Mouse (Mus musculus) midbrain, postnatal 0 days (tissue): ENCODE data around the gene Pkn3. TPM values are rescaled to one million over a fixed set of nuclear protein-coding genes. Genes with fewer than 3 reads are reported as not detected.

Experiments used
- ATAC-seq: fragments of 200-750 bp; cut with Nextera tagmentation; 2 replicates; pipeline ENCODE4 v1.8.0; 2017; ENCODE audit warnings: moderate number of reproducible peaks, mild to moderate bottlenecking, moderate TSS enrichment, moderate library complexity; ENCODE audit not compliant: low FRiP score
- DNase-seq: peaks from one replicate; pipeline ENCODE4 v3.0.0-alpha.2; 2015; ENCODE audit warnings: low spot score
- H3K27ac ChIP-seq: fragments of 300-500 bp; sonication (generic); 2 replicates; pipeline ENCODE4 v1.5.1; 2014; ENCODE audit warnings: low read depth, mild to moderate bottlenecking, low read length, mixed read lengths
- H3K27me3 ChIP-seq: fragments of 300-500 bp; sonication (generic); 2 replicates; pipeline ENCODE4 v1.6.1; 2014; ENCODE audit warnings: low read length, control low read depth, mixed read lengths; ENCODE audit not compliant: insufficient read depth
- H3K36me3 ChIP-seq: fragments of 300-500 bp; sonication (generic); 2 replicates; pipeline ENCODE4 v1.6.1; 2014; ENCODE audit warnings: low read length, control low read depth, mixed read lengths; ENCODE audit not compliant: insufficient read depth
- H3K4me1 ChIP-seq: fragments of 300-500 bp; sonication (generic); 2 replicates; pipeline ENCODE4 v1.6.1; 2014; ENCODE audit warnings: mild to moderate bottlenecking, control low read depth, antibody characterized with exemption, low read length, mixed read lengths; ENCODE audit not compliant: insufficient read depth
- H3K4me2 ChIP-seq: fragments of 300-500 bp; sonication (generic); 2 replicates; pipeline ENCODE4 v1.6.1; 2014; ENCODE audit warnings: low read depth, mild to moderate bottlenecking, low read length, mixed read lengths; ENCODE audit not compliant: poor library complexity, severe bottlenecking
- H3K4me3 ChIP-seq: fragments of 300-500 bp; sonication (generic); 2 replicates; pipeline ENCODE4 v1.5.1; 2014; ENCODE audit warnings: low read depth, mild to moderate bottlenecking, low read length, moderate library complexity
- H3K9ac ChIP-seq: fragments of 300-500 bp; sonication (generic); replicated peaks from 2 replicates; pipeline ENCODE4 v1.6.1; 2014; ENCODE audit warnings: mild to moderate bottlenecking, low read length, moderate library complexity, mixed read lengths; ENCODE audit not compliant: poor library complexity, severe bottlenecking
- H3K9me3 ChIP-seq: fragments of 300-500 bp; sonication (generic); 2 replicates; pipeline ENCODE4 v1.6.1; 2016; ENCODE audit warnings: low read length, control low read depth
- CTCF ChIP-seq: IDR thresholded peaks from 2 replicates; pipeline ENCODE4 v1.5.1; 2016; ENCODE audit warnings: antibody characterized with exemption, mild to moderate bottlenecking
- WGBS: fragments of 180-500 bp; shearing (Covaris S2); extraction: QIAGEN DNeasy Blood & Tissue Kit; methylation state at CpG from one replicate; pipeline ENCODE4 v1.1.7; 2014; 5-methylcytosine and 5-hydroxymethylcytosine counted together
- polyA plus RNA-seq: library from polyadenylated mRNA; unstranded; fragments of >200 nt; fragmentation: Nextera tagmentation; extraction: Ambion mirVana; gene quantifications from 2 replicates; pipeline ENCODE4 v1.2.1, GENCODE M21; 2015
- total RNA-seq: library from RNA; depleted of rRNA; stranded (reverse); fragments of >200 nt; gene quantifications from 2 replicates; pipeline ENCODE4 v1.2.3, GENCODE M21; 2014

Pkn3 gene
- total and polyA plus RNA-seq, 2 experiments from 2014 or later, result 0.73 to 1.7 TPM

- Histone ChIP-seq H3K27ac (no peak overlapping the region), H3K4me1 (peaks cover 12% of the 10 kb centered on the region; the same call in 1 of the 2 replicates), H3K4me2 (peak overlapping the region; percentile 95), H3K27me3 (no peaks in the 10 kb centered on the region), H3K36me3 (no peaks in the 10 kb centered on the region), H3K9ac (peak overlapping the region; percentile 62), H3K4me3 (peak overlapping the region; percentile 45), H3K9me3 (no peaks in the 10 kb centered on the region)
- TF ChIP-seq CTCF, result no peak
- WGBS, result 8% methylated on average over 37 of the region's 37 CpGs
- DNase-seq, result peak; percentile 45
- ATAC-seq, result no peak
Measured at GRCm38 (mm10) chr2:30061215-30062166, 16.0 kb upstream of the Pkn3 start.

- Histone ChIP-seq H3K4me2 (peak overlapping the region; percentile 95), H3K9ac (peak overlapping the region; percentile 62), H3K4me1 (peaks cover 12% of the 10 kb centered on the region; the same call in 1 of the 2 replicates), H3K9me3 (no peaks in the 10 kb centered on the region), H3K27ac (peak overlapping the region; percentile 43; the same call in 1 of the 2 replicates), H3K4me3 (peak overlapping the region; percentile 45), H3K27me3 (no peaks in the 10 kb centered on the region), H3K36me3 (no peaks in the 10 kb centered on the region)
- TF ChIP-seq CTCF, result no peak; the same call in 1 of the 2 replicates
- under 1% methylated on average over 40 of the region's 40 CpGs for WGBS
- DNase-seq, result peak; percentile 49
- ATAC-seq, result no peak
Measured at GRCm38 (mm10) chr2:30062249-30063093, 15.0 kb upstream of the Pkn3 start.

DNA sequence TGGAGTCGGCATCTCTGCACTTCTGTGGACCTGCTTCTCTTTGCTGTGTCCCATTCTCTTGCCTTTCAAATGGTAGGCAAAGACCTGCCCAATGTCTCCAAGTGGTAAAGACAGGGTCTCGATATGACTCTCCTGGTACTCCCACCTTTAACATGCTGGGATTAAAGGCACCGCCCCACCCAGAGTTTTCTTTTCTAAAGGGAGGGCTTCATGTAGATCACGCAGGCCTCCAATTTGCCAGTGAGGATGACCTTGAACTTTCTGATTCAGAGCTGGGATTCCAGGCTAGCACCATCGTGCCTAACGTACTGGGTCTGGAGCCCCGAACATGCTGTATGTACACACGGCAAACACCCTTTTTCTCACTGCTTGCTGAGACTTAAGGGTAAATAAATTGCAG is 14.2 kb upstream of the Pkn3 start:
- Histone ChIP-seq H3K9ac (peak overlapping the region; percentile 62; the same call in 1 of the 2 replicates), H3K9me3 (no peaks in the 10 kb centered on the region), H3K36me3 (no peaks in the 10 kb centered on the region), H3K27ac (no peak overlapping the region), H3K27me3 (no peaks in the 10 kb centered on the region), H3K4me1 (peaks cover 12% of the 10 kb centered on the region; the same call in 1 of the 2 replicates), H3K4me3 (peak overlapping the region; percentile 45), H3K4me2 (peak overlapping the region; percentile 95)
- TF ChIP-seq CTCF, result no peak
- DNase-seq, result no peak
- WGBS, result 6% methylated on average over 8 of the region's 8 CpGs
- no peak for ATAC-seq

DNA sequence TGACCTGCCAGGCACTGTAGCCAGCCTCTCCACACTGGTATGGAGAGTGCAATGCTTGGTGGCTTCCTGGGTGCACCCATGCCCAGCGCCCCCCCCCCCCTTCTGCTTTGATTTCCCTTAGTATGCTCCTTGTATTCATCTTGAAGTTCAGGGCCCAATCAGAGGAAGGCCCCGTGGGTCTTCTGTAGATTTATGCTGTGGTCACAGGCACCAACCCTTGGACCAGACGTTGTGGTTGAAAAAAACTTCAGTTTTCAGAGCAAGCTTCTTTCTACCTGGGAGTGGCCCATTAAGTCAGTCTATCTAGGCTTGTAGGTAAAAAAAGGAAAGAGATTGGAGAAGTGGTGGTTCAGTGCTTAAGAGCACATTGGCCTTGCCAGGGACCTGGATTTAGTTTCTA is 13.7 kb upstream of the Pkn3 start:
- Histone ChIP-seq H3K4me1 (peaks cover 12% of the 10 kb centered on the region; the same call in 1 of the 2 replicates), H3K36me3 (peaks cover 3% of the 10 kb centered on the region; the same call in 1 of the 2 replicates), H3K4me3 (no peak overlapping the region), H3K27me3 (no peaks in the 10 kb centered on the region), H3K4me2 (peak overlapping the region; percentile 95; the same call in 1 of the 2 replicates), H3K9ac (no peak overlapping the region), H3K9me3 (no peaks in the 10 kb centered on the region), H3K27ac (no peak overlapping the region)
- DNase-seq (no peak), ATAC-seq (no peak)
- 11% methylated on average over 3 of the region's 3 CpGs for WGBS
- TF ChIP-seq CTCF, result no peak

DNA sequence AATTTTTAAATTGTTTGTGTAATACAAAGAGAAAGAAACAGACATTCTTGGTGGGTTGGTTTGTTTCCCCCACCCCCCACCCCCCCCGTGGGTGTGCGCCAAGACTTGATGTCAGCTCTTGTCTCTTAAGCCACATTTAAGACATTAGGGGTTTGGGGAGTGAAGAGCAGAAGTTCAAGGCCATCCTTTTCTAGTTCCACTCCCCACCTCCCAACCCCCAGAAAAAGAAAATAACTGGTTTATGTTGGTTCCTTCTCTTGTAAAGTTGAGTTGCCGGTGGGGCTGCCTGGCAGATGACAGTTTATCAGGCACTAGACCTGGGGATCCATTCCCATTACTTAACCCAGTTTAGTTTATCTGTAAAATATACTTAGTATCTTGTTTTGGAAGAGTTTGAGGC is 13.2 kb upstream of the Pkn3 start:
- ATAC-seq (no peak), DNase-seq (no peak)
- no peak for TF ChIP-seq CTCF
- no peak overlapping the region for H3K27ac ChIP-seq
- H3K36me3 ChIP-seq, result peaks cover 3% of the 10 kb centered on the region; the same call in 1 of the 2 replicates
- H3K4me1 ChIP-seq, result peaks cover 12% of the 10 kb centered on the region; the same call in 1 of the 2 replicates
- H3K9me3 ChIP-seq, result no peaks in the 10 kb centered on the region
- WGBS, result 33% methylated on average over 3 of the region's 3 CpGs
- H3K4me3 ChIP-seq, result no peak overlapping the region
- no peak overlapping the region for H3K4me2 ChIP-seq
- H3K9ac ChIP-seq, result no peak overlapping the region
- no peaks in the 10 kb centered on the region for H3K27me3 ChIP-seq
